Mouse (Mus musculus) C2C12 (cell line): ENCODE results near the gene Elf2.

Experiments
- CTCF ChIP-seq: IDR thresholded peaks from one replicate; pipeline ENCODE4 v1.5.1; 2011; ENCODE audit not compliant: control insufficient read depth, insufficient read depth, insufficient read length
- FOSL1 ChIP-seq: IDR thresholded peaks from one replicate; pipeline ENCODE4 v1.8.0; 2011; ENCODE audit warnings: mild to moderate bottlenecking, low read length; ENCODE audit not compliant: poor library complexity, insufficient read depth, severe bottlenecking
- MAX ChIP-seq: IDR thresholded peaks from one replicate; pipeline ENCODE4 v1.6.1; 2011; ENCODE audit warnings: mild to moderate bottlenecking, control low read depth
- MYOD1 ChIP-seq: IDR thresholded peaks from one replicate; pipeline ENCODE4 v1.6.1; 2011; ENCODE audit warnings: low read depth; ENCODE audit not compliant: control insufficient read depth, insufficient read length
- MYOG ChIP-seq: IDR thresholded peaks from one replicate; pipeline ENCODE4 v1.6.1; 2011; ENCODE audit not compliant: control insufficient read depth, insufficient read length; ENCODE audit errors: extremely low read depth
- USF1 ChIP-seq: IDR thresholded peaks from one replicate; pipeline ENCODE4 v1.6.1; 2011; ENCODE audit warnings: low read depth, mild to moderate bottlenecking, control low read depth, moderate library complexity

DNA sequence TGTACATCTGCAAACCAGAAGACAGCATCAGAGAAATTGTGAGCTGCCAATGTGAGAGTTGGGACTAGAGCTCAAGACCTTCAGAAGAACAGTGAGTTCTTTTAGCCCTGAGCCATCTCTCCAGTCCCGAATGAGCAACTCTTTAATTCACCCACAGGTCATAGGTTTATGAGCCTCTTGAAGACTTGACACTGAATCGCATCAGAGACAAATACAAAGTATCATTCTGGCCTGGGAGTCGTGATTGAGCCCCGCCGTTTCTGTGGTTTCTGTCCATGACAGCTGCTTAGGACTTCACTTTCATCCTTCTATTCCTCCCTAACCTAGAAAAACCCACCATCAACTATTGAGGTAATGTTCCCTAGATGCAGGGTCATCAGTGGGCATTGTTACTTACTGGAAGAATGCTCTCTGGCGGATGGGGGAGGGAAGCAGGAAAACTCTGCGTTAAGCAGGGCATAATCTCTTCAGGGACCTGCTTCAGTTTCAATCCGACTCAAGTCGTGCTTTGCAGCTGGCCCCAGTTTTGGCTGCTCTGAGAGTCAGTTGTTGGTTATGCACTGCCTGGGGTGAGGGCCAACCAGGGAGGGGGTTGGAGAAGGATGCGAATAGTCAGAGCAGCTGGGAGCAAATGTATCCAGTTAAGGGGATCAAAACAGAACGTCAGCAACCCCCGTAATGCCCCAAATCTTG, 46.1 kb upstream of the Elf2 start:
- TF ChIP-seq CTCF (no peak), MYOD1 (no peak), USF1 (no peak), MAX (no peak), FOSL1 (no peak), MYOG (no peak)
